Mouse (Mus musculus) CH12.LX (cell line): ENCODE results near the gene Xpc. TPM values are rescaled to one million over a fixed set of nuclear protein-coding genes. Genes with fewer than 3 reads are reported as not detected.

Experiments
- DNase-seq: peaks from one replicate; pipeline ENCODE4 v3.0.0-alpha.2; 2013; ENCODE audit errors: extremely low read depth
- H3K27ac ChIP-seq: 2 replicates; pipeline ENCODE4 v1.5.1; 2012; ENCODE audit warnings: low read depth, mild to moderate bottlenecking, control low read depth, moderate library complexity; ENCODE audit not compliant: insufficient read depth
- H3K27me3 ChIP-seq: replicated peaks from 2 replicates; pipeline ENCODE3; 2012; ENCODE audit warnings: inconsistent platforms
- H3K36me3 ChIP-seq, 2 experiments: replicated peaks in 1 of 2; 2 replicates each; pipeline versions ENCODE3 to v1.6.1; 2012; ENCODE audit warnings: inconsistent platforms in 1 of 2, low read length in 1 of 2, mild to moderate bottlenecking in 1 of 2, mixed read lengths in 1 of 2, moderate library complexity in 1 of 2; ENCODE audit not compliant: control insufficient read depth in 1 of 2, insufficient read depth in 1 of 2
- H3K4me1 ChIP-seq, 2 experiments: 2 replicates each; pipeline ENCODE4 v1.6.1; 2012; ENCODE audit warnings: inconsistent platforms in 1 of 2, moderate library complexity in 1 of 2; ENCODE audit not compliant: insufficient read depth in 2 of 2, control insufficient read depth in 1 of 2
- H3K4me2 ChIP-seq: 2 replicates; pipeline ENCODE4 v1.6.1; 2012; ENCODE audit warnings: low read depth, mild to moderate bottlenecking, control low read depth; ENCODE audit not compliant: poor library complexity, insufficient read depth, severe bottlenecking
- H3K4me3 ChIP-seq, 3 experiments: fragments of 150-350 bp in 1 of 3; sonication (generic) in 1 of 3; replicated peaks in 1 of 3; 2 replicates each; pipeline versions ENCODE3 to v1.5.1; 2011 to 2012; ENCODE audit warnings: low read depth in 2 of 3, low read length in 2 of 3, mild to moderate bottlenecking in 2 of 3, moderate library complexity in 2 of 3, control low read depth in 1 of 3, improper control_type of control experiment in 1 of 3, inconsistent platforms in 1 of 3, mixed read lengths in 1 of 3; ENCODE audit not compliant: poor library complexity in 1 of 3
- H3K79me2 ChIP-seq: replicated peaks from 2 replicates; pipeline ENCODE4 v1.6.1; 2012; ENCODE audit warnings: mild to moderate bottlenecking, moderate library complexity; ENCODE audit not compliant: control insufficient read depth, poor library complexity, insufficient read depth, severe bottlenecking; ENCODE audit errors: extremely low read depth
- H3K9ac ChIP-seq: 2 replicates; pipeline ENCODE4 v1.6.1; 2012; ENCODE audit warnings: low read depth, mild to moderate bottlenecking, control low read depth, moderate library complexity; ENCODE audit not compliant: insufficient read depth
- H3K9me3 ChIP-seq: replicated peaks from 2 replicates; pipeline ENCODE3; 2012; ENCODE audit warnings: low read length, inconsistent platforms, mixed read lengths
- CHD1 ChIP-seq: IDR thresholded peaks from 2 replicates; pipeline ENCODE4 v1.6.1; 2012; ENCODE audit warnings: low read depth, low read length, improper control_type of control experiment, inconsistent platforms
- CHD2 ChIP-seq: IDR thresholded peaks from 2 replicates; pipeline ENCODE4 v1.6.1; 2011; ENCODE audit warnings: low read length, improper control_type of control experiment
- CTCF ChIP-seq, 2 experiments: IDR thresholded peaks in 1 of 2; conservative IDR thresholded peaks in 1 of 2; 2 replicates each; pipeline ENCODE4 v1.5.1; 2011 to 2012; ENCODE audit warnings: low read depth in 2 of 2, low read length in 2 of 2, improper control_type of control experiment in 1 of 2, inconsistent platforms in 1 of 2, mild to moderate bottlenecking in 1 of 2, moderate library complexity in 1 of 2
- E2F4 ChIP-seq: IDR thresholded peaks from 2 replicates; pipeline ENCODE4 v1.6.1; 2011; ENCODE audit warnings: low read depth, low read length, improper control_type of control experiment; ENCODE audit not compliant: insufficient replicate concordance
- EP300 ChIP-seq: IDR thresholded peaks from 2 replicates; pipeline ENCODE4 v1.6.1; 2011; ENCODE audit warnings: low read length, improper control_type of control experiment
- GABPA ChIP-seq: IDR thresholded peaks from 2 replicates; pipeline ENCODE4 v1.6.1; 2012; ENCODE audit warnings: low read depth, low read length, improper control_type of control experiment, inconsistent platforms; ENCODE audit not compliant: insufficient replicate concordance
- KAT2A ChIP-seq: IDR thresholded peaks from 2 replicates; pipeline ENCODE4 v1.6.1; 2012; ENCODE audit warnings: low read length, improper control_type of control experiment, inconsistent platforms; ENCODE audit not compliant: insufficient replicate concordance
- MAX ChIP-seq: IDR thresholded peaks from 2 replicates; pipeline ENCODE4 v1.6.1; 2011; ENCODE audit warnings: low read length, improper control_type of control experiment
- MAZ ChIP-seq: IDR thresholded peaks from 2 replicates; pipeline ENCODE4 v1.6.1; 2012; ENCODE audit warnings: low read depth, mild to moderate bottlenecking, inconsistent platforms, low read length, improper control_type of control experiment, moderate library complexity
- MEF2A ChIP-seq: IDR thresholded peaks from 2 replicates; pipeline ENCODE4 v1.6.1; 2014; ENCODE audit warnings: low read depth, mild to moderate bottlenecking, inconsistent platforms, low read length, improper control_type of control experiment, borderline replicate concordance
- MXI1 ChIP-seq: IDR thresholded peaks from 2 replicates; pipeline ENCODE4 v1.6.1; 2011; ENCODE audit warnings: mild to moderate bottlenecking, low read depth, low read length, improper control_type of control experiment
- MYC ChIP-seq: IDR thresholded peaks from 2 replicates; pipeline ENCODE4 v1.6.1; 2011; ENCODE audit warnings: low read depth, mild to moderate bottlenecking, improper control_type of control experiment, low read length
- PAX5 ChIP-seq: IDR thresholded peaks from 2 replicates; pipeline ENCODE4 v1.6.1; 2012; ENCODE audit warnings: low read length, inconsistent platforms, mixed read lengths
- POLR2AphosphoS2 ChIP-seq: IDR thresholded peaks from 2 replicates; pipeline ENCODE4 v1.6.1; 2011; ENCODE audit warnings: low read depth, low read length, improper control_type of control experiment
- RCOR1 ChIP-seq: conservative IDR thresholded peaks from 2 replicates; pipeline ENCODE4 v1.6.1; 2012; ENCODE audit warnings: low read depth, mild to moderate bottlenecking, inconsistent platforms, low read length, improper control_type of control experiment
- SIN3A ChIP-seq: IDR thresholded peaks from 2 replicates; pipeline ENCODE4 v1.6.1; 2012; ENCODE audit warnings: low read length, improper control_type of control experiment, inconsistent platforms
- SMC3 ChIP-seq: IDR thresholded peaks from 2 replicates; pipeline ENCODE4 v1.6.1; 2011; ENCODE audit warnings: low read depth, low read length, improper control_type of control experiment
- TBP ChIP-seq: conservative IDR thresholded peaks from 2 replicates; pipeline ENCODE4 v1.6.1; 2011; ENCODE audit warnings: low read depth, low read length, improper control_type of control experiment
- TCF12 ChIP-seq: IDR thresholded peaks from 2 replicates; pipeline ENCODE4 v1.6.1; 2014; ENCODE audit warnings: low read depth, mild to moderate bottlenecking, inconsistent platforms, low read length, improper control_type of control experiment
- USF2 ChIP-seq: conservative IDR thresholded peaks from 2 replicates; pipeline ENCODE4 v1.6.1; 2011; ENCODE audit warnings: low read depth, low read length, improper control_type of control experiment
- ZKSCAN1 ChIP-seq: IDR thresholded peaks from 2 replicates; pipeline ENCODE4 v1.6.1; 2012; ENCODE audit warnings: low read depth, inconsistent platforms, low read length, improper control_type of control experiment, borderline replicate concordance
- ZNF384 ChIP-seq: IDR thresholded peaks from 2 replicates; pipeline ENCODE4 v1.6.1; 2012; ENCODE audit warnings: low read depth, low read length, improper control_type of control experiment, inconsistent platforms
- dilution Hi-C: fragments of 300-500 bp; cut with MboI; formaldehyde crosslinking; loops from 2 replicates; pipeline ENCODE4 v1.14.3; 2020; ENCODE audit warnings: low sequenced_read_pairs; ENCODE audit not compliant: extremely low pct_unique_long_range_greater_than_20kb, extremely low pct_ligation_motif_present
- in situ Hi-C: fragments of 300-500 bp; cut with MboI; formaldehyde crosslinking; loops from 3 replicates; pipeline ENCODE4 v1.14.3; 2019; ENCODE audit warnings: low sequenced_read_pairs, low pct_ligation_motif_present, low pct_unique_long_range_greater_than_20kb, mixed read lengths
- polyA plus RNA-seq: library from polyadenylated mRNA; unstranded; fragments of >175 nt; gene quantifications from 2 replicates; pipeline ENCODE4 v1.2.1, GENCODE M21; 2012; ENCODE audit warnings: low read depth; ENCODE audit not compliant: insufficient read length
- total RNA-seq, 2 experiments: library from RNA; depleted of rRNA; stranded (reverse); fragments of 300-350 nt in 1 of 2; fragments of >200 nt in 1 of 2; gene quantifications; 2 replicates each; pipeline ENCODE4 v1.2.3; 2012 to 2014

Gene Xpc
- total and polyA plus RNA-seq, 3 experiments, result 7.8 to 11.7 (median 8.2) TPM

DNA sequence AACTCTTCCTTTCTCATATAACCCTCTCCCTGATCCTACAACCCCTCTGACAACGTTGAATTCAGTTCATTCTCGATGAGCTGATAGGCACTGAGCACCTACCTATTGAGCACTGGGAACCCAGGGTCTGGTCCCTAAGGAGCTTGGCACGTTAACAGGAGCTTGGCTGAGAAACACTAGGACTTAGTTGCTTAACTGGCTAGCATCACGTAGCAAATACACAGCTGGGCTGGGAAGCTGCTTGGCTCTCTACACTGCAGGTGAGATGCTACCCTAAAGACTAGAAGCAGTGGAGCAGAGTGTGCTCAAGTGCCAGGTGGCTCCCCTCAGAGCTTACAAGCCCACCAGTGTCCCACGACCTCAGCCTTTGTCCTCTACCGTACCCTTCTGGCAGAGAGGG lies 17.0 kb upstream of the Xpc start:
- Histone ChIP-seq H3K27me3 (no peaks in the 10 kb centered on the region), H3K9ac (no peak overlapping the region), H3K9me3 (no peaks in the 10 kb centered on the region), H3K79me2 (no peaks in the 10 kb centered on the region), H3K4me3 (no peak overlapping the region), H3K27ac (no peak overlapping the region), H3K36me3 (peaks cover 3 to 12% of the 10 kb centered on the region in 2 experiments), H3K4me1 (no peaks in the 10 kb centered on the region), H3K4me2 (no peak overlapping the region)
- in situ Hi-C loops (loop anchor here (25.0 kb wide), 1 partner anchor 530 kb away; no protein-coding TSS in a partner anchor), dilution Hi-C loops (no loop called here)
- no peak for DNase-seq
- TF ChIP-seq KAT2A, result no peak
- no peak for TF ChIP-seq RCOR1
- no peak for TF ChIP-seq CHD1
- no peak for TF ChIP-seq E2F4
- TF ChIP-seq SIN3A, result no peak
- no peak for TF ChIP-seq CTCF (conservative IDR thresholded peaks at IDR 0.05 in 1 of 2, IDR thresholded peaks at IDR 0.05 in 1 of 2; ENCODE audit: low read depth in 2 of 2, low read length in 2 of 2)
- no peak for TF ChIP-seq GABPA
- TF ChIP-seq PAX5, result no peak
- no peak for TF ChIP-seq MAX
- TF ChIP-seq ZNF384, result no peak
- TF ChIP-seq ZKSCAN1, result no peak
- TF ChIP-seq TBP, result no peak
- no peak for TF ChIP-seq EP300
- no peak for TF ChIP-seq SMC3

DNA sequence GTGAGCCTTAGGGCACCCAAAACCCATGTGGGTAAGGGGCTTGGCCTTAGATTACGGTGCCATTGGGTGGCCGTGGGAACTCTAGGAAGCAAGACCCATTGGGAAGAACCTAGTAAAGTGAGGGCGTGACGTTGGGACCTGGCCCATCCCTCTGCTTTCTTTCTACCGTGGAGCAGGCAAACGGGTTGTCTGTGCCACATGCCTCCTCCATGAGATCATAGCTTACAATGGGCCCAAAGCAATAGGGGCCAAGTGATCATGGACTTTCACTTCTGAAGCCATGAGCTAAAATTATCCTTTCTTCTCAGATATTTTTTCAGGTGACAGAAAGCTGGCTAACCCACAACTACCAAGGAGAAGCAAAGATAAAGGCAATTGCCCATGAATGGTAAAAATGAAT lies 15.6 kb upstream of the Xpc start:
- H3K79me2 ChIP-seq, result no peaks in the 10 kb centered on the region
- no peak for TF ChIP-seq TCF12
- TF ChIP-seq GABPA, result no peak
- no peak for TF ChIP-seq USF2
- no peak for TF ChIP-seq CHD2
- no peak for TF ChIP-seq MAZ
- no peak for TF ChIP-seq MXI1
- TF ChIP-seq MYC, result no peak
- TF ChIP-seq MEF2A, result no peak
- TF ChIP-seq POLR2AphosphoS2, result no peak
- no peak for TF ChIP-seq PAX5
- TF ChIP-seq ZNF384, result no peak
- no peak for TF ChIP-seq E2F4

More for the DNA sequence above, 15.6 kb upstream of the Xpc start:
- Histone ChIP-seq H3K4me2 (no peak overlapping the region), H3K4me1 (no peaks in the 10 kb centered on the region), H3K27me3 (no peaks in the 10 kb centered on the region), H3K9ac (no peak overlapping the region), H3K36me3 (peaks cover 3 to 14% of the 10 kb centered on the region in 2 experiments), H3K4me3 (no peak overlapping the region), H3K9me3 (no peaks in the 10 kb centered on the region), H3K27ac (no peak overlapping the region)
- no peak for DNase-seq
- dilution Hi-C loops (no loop called here), in situ Hi-C loops (loop anchor here (25.0 kb wide), 1 partner anchor 531 kb away; no protein-coding TSS in a partner anchor)
